Mouse (Mus musculus): ENCODE measurements around the gene Smim26. TPM values are rescaled to one million over a fixed set of nuclear protein-coding genes. Genes with fewer than 3 reads are reported as not detected.
A peak's percentile ranks its signal among the peaks of the same experiment; 100 is the strongest.
"Not testable (repeated sequence)": the region's sequence is repeated elsewhere in the genome, so short reads cannot be mapped to it uniquely, and the experiment has no call there.

Gene Smim26
- polyA plus RNA-seq (2016; fragmentation: Nextera tagmentation; extraction: Ambion mirVana), result 46.4 and 51.2 TPM in 2 replicates

- peak within 1 kb of the TSS; percentile 69 for H3K4me2 ChIP-seq (replicated peaks)
- H3K4me3 ChIP-seq, result peak within 1 kb of the TSS; percentile 56
- ATAC-seq (ENCODE audit: low FRiP score, low read depth), result peak; percentile 98
- H3K9ac ChIP-seq, result peak within 1 kb of the TSS; percentile 51; the same call in 1 of the 2 replicates
- 3% methylated on average over 31 of the region's 31 CpGs for WGBS
- H3K9me3 ChIP-seq, result no peaks in the 10 kb centered on the region
- H3K27ac ChIP-seq, result no peak within 1 kb of the TSS
- peaks cover 8% of the 10 kb centered on the region; the same call in 1 of the 2 replicates for H3K36me3 ChIP-seq
- H3K4me1 ChIP-seq, result no peaks in the 10 kb centered on the region; the same call in 1 of the 2 replicates
- H3K27me3 ChIP-seq (replicated peaks), result no peaks in the 10 kb centered on the region
These were observed at the start of gene Smim26 for GRCm38 (mm10) chr2:144593951-144594651. Smim26 (plus strand) TSS chr2:144594054.

GRCm38 (mm10) chr2:144544630-144545029 is 49.2 kb upstream of the Smim26 start:
- H3K9me3 ChIP-seq, result no peaks in the 10 kb centered on the region

GRCm38 (mm10) chr2:144545061-144545460 is 48.8 kb upstream of the Smim26 start:
- Histone ChIP-seq H3K9me3 (no peaks in the 10 kb centered on the region), H3K27ac (no peak overlapping the region), H3K27me3 (replicated peaks) (no peaks in the 10 kb centered on the region), H3K36me3 (peaks cover 54% of the 10 kb centered on the region), H3K9ac (no peak overlapping the region), H3K4me1 (no peaks in the 10 kb centered on the region; the same call in 1 of the 2 replicates), H3K4me2 (replicated peaks) (no peak overlapping the region), H3K4me3 (no peak overlapping the region)
- no peak for ATAC-seq (ENCODE audit: low FRiP score, low read depth)
- 95% methylated on average over 2 of the region's 2 CpGs for WGBS

More at GRCm38 (mm10) chr2:144544630-144545029, 49.2 kb upstream of the Smim26 start:
- Histone ChIP-seq H3K4me3 (no peak overlapping the region), H3K27me3 (replicated peaks) (no peaks in the 10 kb centered on the region), H3K9ac (no peak overlapping the region), H3K4me1 (no peaks in the 10 kb centered on the region), H3K36me3 (peaks cover 59% of the 10 kb centered on the region), H3K27ac (no peak overlapping the region), H3K4me2 (replicated peaks) (no peak overlapping the region)
- ATAC-seq (ENCODE audit: low FRiP score, low read depth), result no peak
- WGBS, result 87% methylated on average over 6 of the region's 6 CpGs

GRCm38 (mm10) chr2:144545481-144545880 is 48.4 kb upstream of the Smim26 start:
- Histone ChIP-seq H3K27ac (no peak overlapping the region), H3K36me3 (peaks cover 50% of the 10 kb centered on the region), H3K4me3 (no peak overlapping the region), H3K4me2 (replicated peaks) (no peak overlapping the region), H3K9ac (no peak overlapping the region), H3K9me3 (no peaks in the 10 kb centered on the region), H3K27me3 (replicated peaks) (no peaks in the 10 kb centered on the region), H3K4me1 (no peaks in the 10 kb centered on the region; the same call in 1 of the 2 replicates)
- WGBS, result 72% methylated on average over 1 of the region's 1 CpGs
- ATAC-seq (ENCODE audit: low FRiP score, low read depth), result no peak

- 83% methylated on average over 4 of the region's 4 CpGs for WGBS
These were observed 46.3 kb upstream of the Smim26 start for GRCm38 (mm10) chr2:144547559-144547958.

GRCm38 (mm10) chr2:144550529-144550928 is 43.3 kb upstream of the Smim26 start, which contains the start of gene Rbbp9:
Rbbp9 (minus strand) TSS chr2:144550869.
- Histone ChIP-seq H3K9me3 (no peaks in the 10 kb centered on the region), H3K27ac (no peak within 1 kb of the TSS; the same call in 1 of the 2 replicates), H3K9ac (peak within 1 kb of the TSS; percentile 73), H3K36me3 (peaks cover 20% of the 10 kb centered on the region), H3K27me3 (replicated peaks) (no peaks in the 10 kb centered on the region), H3K4me1 (no peaks in the 10 kb centered on the region; the same call in 1 of the 2 replicates), H3K4me2 (replicated peaks) (peak within 1 kb of the TSS; percentile 64), H3K4me3 (peak within 1 kb of the TSS; percentile 67)
- WGBS, result under 1% methylated on average over 17 of the region's 17 CpGs
- ATAC-seq (ENCODE audit: low FRiP score, low read depth), result peak; percentile 98

More at GRCm38 (mm10) chr2:144547559-144547958, 46.3 kb upstream of the Smim26 start:
- no peak overlapping the region for H3K9ac ChIP-seq
- H3K4me2 ChIP-seq (replicated peaks), result no peak overlapping the region
- H3K9me3 ChIP-seq, result no peaks in the 10 kb centered on the region
- H3K36me3 ChIP-seq, result peaks cover 42% of the 10 kb centered on the region
- H3K4me1 ChIP-seq, result no peaks in the 10 kb centered on the region; the same call in 1 of the 2 replicates
- H3K27ac ChIP-seq, result no peak overlapping the region
- H3K27me3 ChIP-seq (replicated peaks), result no peaks in the 10 kb centered on the region
- no peak for ATAC-seq (ENCODE audit: low FRiP score, low read depth)
- no peak overlapping the region for H3K4me3 ChIP-seq

GRCm38 (mm10) chr2:144553905-144554304 is 39.9 kb upstream of the Smim26 start:
- ATAC-seq (ENCODE audit: low FRiP score, low read depth), result no peak
- Histone ChIP-seq H3K36me3 (no peaks in the 10 kb centered on the region), H3K27ac (no peak overlapping the region), H3K4me2 (replicated peaks) (no peak overlapping the region), H3K9ac (no peak overlapping the region), H3K27me3 (replicated peaks) (no peaks in the 10 kb centered on the region), H3K4me3 (no peak overlapping the region), H3K4me1 (peaks cover 6% of the 10 kb centered on the region), H3K9me3 (no peaks in the 10 kb centered on the region)
- WGBS, result 93% methylated on average over 3 of the region's 3 CpGs

- Histone ChIP-seq H3K4me3 (peak overlapping the region; percentile 74), H3K27ac (peak overlapping the region; percentile 64), H3K27me3 (replicated peaks) (no peaks in the 10 kb centered on the region), H3K4me1 (peaks cover 6% of the 10 kb centered on the region; the same call in 1 of the 2 replicates), H3K9me3 (no peaks in the 10 kb centered on the region), H3K9ac (peak overlapping the region; percentile 48), H3K36me3 (peaks cover 9% of the 10 kb centered on the region; the same call in 1 of the 2 replicates), H3K4me2 (replicated peaks) (peak overlapping the region; percentile 67)
- no peak for ATAC-seq (ENCODE audit: low FRiP score, low read depth)
- 2% methylated on average over 14 of the region's 14 CpGs for WGBS
These were observed 38.5 kb upstream of the Smim26 start for GRCm38 (mm10) chr2:144555286-144555819.

- WGBS, result under 1% methylated on average over 44 of the region's 44 CpGs
- peak; percentile 98 for ATAC-seq (ENCODE audit: low FRiP score, low read depth)
- Histone ChIP-seq H3K27ac (peak within 1 kb of the TSS; percentile 64), H3K36me3 (peaks cover 9% of the 10 kb centered on the region; the same call in 1 of the 2 replicates), H3K4me2 (replicated peaks) (peak within 1 kb of the TSS; percentile 67), H3K27me3 (replicated peaks) (no peaks in the 10 kb centered on the region), H3K4me1 (peaks cover 6% of the 10 kb centered on the region; the same call in 1 of the 2 replicates), H3K4me3 (peak within 1 kb of the TSS; percentile 74), H3K9ac (peak within 1 kb of the TSS; percentile 67), H3K9me3 (no peaks in the 10 kb centered on the region)
These were observed 37.9 kb upstream of the Smim26 start, which contains the start of gene Sec23b for GRCm38 (mm10) chr2:144555820-144556552. Sec23b (plus strand) TSS chr2:144556229.

GRCm38 (mm10) chr2:144588723-144589122 is 5.1 kb upstream of the Smim26 start:
- ATAC-seq (ENCODE audit: low FRiP score, low read depth), result no peak
- H3K4me3 ChIP-seq, result no peak overlapping the region
- H3K27me3 ChIP-seq (replicated peaks), result no peaks in the 10 kb centered on the region
- H3K9me3 ChIP-seq, result 0 out of 2 replicates have a peak, but pooled peaks cover 3% of the 10 kb centered on the region
- H3K36me3 ChIP-seq, result peaks cover 58% of the 10 kb centered on the region
- H3K4me1 ChIP-seq, result no peaks in the 10 kb centered on the region
- no peak overlapping the region for H3K9ac ChIP-seq
- WGBS, result 82% methylated on average over 4 of the region's 4 CpGs
- H3K4me2 ChIP-seq (replicated peaks), result no peak overlapping the region
- H3K27ac ChIP-seq, result no peak overlapping the region

- H3K9me3 ChIP-seq; H3K4me3 ChIP-seq; H3K4me1 ChIP-seq; H3K27ac ChIP-seq; H3K27me3 ChIP-seq (replicated peaks); ATAC-seq (ENCODE audit: low FRiP score, low read depth); H3K9ac ChIP-seq; H3K4me2 ChIP-seq (replicated peaks): not testable (repeated sequence)
- WGBS, result 68% methylated on average over 8 of the region's 8 CpGs
- peaks cover 19% of the 10 kb centered on the region for H3K36me3 ChIP-seq
These were observed 818 bp upstream of the Smim26 start for GRCm38 (mm10) chr2:144593036-144593435.

GRCm38 (mm10) chr2:144598006-144598405 is 4.2 kb downstream of the Smim26 start:
- H3K36me3 ChIP-seq, result no peaks in the 10 kb centered on the region
- no peak overlapping the region for H3K4me2 ChIP-seq (replicated peaks)
- H3K4me1 ChIP-seq, result no peaks in the 10 kb centered on the region; the same call in 1 of the 2 replicates
- H3K9me3 ChIP-seq, result no peaks in the 10 kb centered on the region
- H3K9ac ChIP-seq, result no peak overlapping the region
- no peak overlapping the region for H3K4me3 ChIP-seq
- H3K27me3 ChIP-seq (replicated peaks), result no peaks in the 10 kb centered on the region
- no peak for ATAC-seq (ENCODE audit: low FRiP score, low read depth)
- WGBS, result 76% methylated on average over 2 of the region's 2 CpGs
- no peak overlapping the region for H3K27ac ChIP-seq
